Mouse (Mus musculus) spleen, postnatal 4 days (tissue): ENCODE results near the gene Armcx1.
"Not testable (repeated sequence)": the region's sequence is repeated elsewhere in the genome, so short reads cannot be mapped to it uniquely, and the experiment has no call there.

ENCODE experiments used
- DNase-seq, 2 experiments: peaks; one replicate each; pipeline ENCODE4 v3.0.0; 2022; ENCODE audit warnings: low spot score in 2 of 2

Armcx1 gene

GRCm38 (mm10) chrX:134717752-134718308, at the start of gene Armcx1:
Gene Armcx1, plus strand, starts transcription at chrX:134717963.
- DNase-seq: peak; percentile 12 to 56

DNA sequence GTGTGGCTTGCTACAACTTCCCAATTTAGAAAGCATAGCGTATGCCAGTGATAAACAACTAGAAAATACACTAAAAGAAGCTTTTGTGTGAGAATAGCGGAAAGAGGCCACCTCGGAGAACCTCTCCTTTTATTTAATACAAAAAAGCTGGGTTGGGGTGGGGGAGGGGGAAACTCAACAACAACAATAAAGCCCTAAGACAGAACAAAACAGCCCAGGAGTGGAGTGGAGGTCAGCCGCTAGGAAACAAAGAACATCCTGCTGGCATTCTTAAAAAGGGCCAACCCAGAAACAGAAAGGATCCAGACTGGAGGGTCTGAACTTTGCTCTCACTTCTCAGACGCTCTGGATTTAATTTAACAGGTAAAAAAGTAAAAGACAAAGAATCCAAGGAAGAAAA, 42.7 kb upstream of the Armcx1 start:
- no peak for DNase-seq

DNA sequence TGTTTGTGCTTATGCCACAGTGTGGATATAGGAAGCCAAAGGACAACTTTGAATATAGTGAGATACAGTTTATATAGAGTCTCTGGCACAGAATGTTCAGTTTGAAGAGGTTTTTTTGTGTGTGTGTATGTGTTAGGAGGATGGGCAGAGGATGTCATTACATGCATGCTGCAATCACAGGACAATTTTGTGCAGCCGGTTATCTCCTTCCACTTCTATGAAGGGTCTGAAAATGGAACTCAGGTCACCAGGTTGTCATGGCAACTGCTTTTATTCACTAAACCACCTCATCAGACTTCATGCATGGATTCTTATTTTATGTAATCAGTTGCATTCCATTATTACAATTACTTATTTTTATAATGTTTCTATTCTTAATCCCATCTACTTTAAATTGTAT, 41.8 kb upstream of the Armcx1 start:
- DNase-seq: no peak

- DNase-seq: no peak
Observed at GRCm38 (mm10) chrX:134684936-134685335, 32.8 kb upstream of the Armcx1 start.

DNA sequence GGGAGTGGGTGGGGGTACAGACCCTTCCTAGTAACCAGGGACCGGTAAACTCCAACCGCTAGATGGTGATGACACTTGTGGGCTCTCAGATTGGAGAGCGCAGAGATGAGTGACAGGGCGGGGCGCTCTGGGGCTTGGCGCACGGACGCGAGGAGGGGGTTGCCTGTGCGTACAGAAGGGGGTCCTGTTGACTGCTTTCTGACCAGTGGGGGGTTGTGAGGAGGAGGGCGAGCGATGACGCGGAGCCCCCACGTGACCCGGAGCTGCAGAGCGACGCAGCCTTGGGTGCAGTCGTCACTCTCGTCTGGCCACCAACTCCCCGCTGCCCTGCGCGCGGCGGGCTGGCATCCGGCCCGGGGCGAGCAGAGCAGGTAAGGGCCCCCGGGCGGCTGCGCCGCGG, 31.5 kb upstream of the Armcx1 start, which contains the start of gene Armcx4:
Gene Armcx4 (plus strand): TSS at position 253 of the 400 bp plus-strand sequence.
- peak in 1 of 2 experiments; percentile 13 for DNase-seq

DNA sequence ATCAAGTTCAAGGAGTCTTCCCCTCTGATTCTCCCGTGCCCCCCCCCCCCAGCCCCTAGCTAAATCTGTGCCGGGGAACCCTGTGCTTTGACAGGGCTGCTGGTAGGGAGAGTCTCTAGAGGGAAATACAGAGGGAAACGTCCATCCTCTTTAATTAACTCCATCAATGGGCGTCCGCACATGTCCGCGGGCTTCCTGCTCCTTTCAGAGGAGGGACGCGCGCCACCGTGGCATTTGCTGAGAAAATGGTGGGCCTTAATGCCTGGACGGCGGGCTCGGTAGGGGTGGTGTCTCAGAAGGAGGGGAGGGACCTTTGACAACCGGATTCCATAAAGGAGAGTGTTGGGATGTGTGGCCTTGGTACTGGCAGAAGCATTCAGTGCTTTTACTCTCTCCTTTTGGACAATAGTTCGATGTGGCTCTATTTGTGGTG, 31.0 kb upstream of the Armcx1 start:
- no peak for DNase-seq

GRCm38 (mm10) chrX:134689676-134690075, 28.1 kb upstream of the Armcx1 start:
- DNase-seq: no peak

- DNase-seq: peak in 1 of 2 experiments; percentile 49
Observed at GRCm38 (mm10) chrX:134690871-134691539, 26.8 kb upstream of the Armcx1 start.

- peak in 1 of 2 experiments; percentile 50 for DNase-seq
Observed at GRCm38 (mm10) chrX:134691540-134691935, 26.2 kb upstream of the Armcx1 start.

DNA sequence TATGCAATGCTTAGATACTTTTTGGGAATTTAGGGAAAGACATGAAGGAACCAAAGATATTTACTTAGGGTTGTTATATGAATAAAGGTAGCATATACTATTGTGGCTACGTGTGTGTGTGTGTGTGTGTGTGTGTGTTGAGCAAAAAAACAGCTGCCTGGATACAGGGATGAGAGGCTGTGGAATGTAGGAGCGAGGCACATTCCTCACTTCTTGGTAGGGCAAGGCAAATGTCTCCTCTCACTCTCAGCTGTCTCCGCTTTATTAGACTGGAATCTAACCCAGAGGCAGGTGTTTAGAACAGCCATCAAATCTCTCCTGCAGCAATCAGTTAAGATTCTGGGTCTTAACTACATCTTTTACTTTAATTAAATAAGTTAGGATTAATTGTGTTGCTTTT, 900 bp upstream of the Armcx1 start:
- no peak for DNase-seq

DNA sequence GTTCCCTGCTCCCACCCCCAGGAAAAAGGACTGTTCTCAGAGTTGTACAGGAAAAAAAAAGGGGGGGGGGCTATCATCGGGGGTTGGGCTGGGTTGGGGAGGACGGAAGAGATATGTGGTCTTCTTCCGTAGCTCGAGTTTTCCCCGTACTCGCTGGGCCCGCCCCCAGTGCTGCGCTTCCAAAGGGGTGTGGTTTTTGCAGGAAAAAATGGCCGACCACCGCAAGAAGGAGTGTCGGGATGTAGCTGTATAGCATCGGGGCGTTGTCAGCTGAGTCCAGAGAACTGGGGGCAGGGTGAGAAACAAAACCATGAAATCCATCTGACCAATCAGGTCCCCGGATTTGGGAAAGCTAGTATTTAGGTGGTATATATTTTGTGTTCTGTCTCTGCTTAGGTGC, 761 bp downstream of the Armcx1 start:
- peak; percentile 20 to 60 for DNase-seq

GRCm38 (mm10) chrX:134723762-134724161, 6.0 kb downstream of the Armcx1 start:
- DNase-seq: not testable (repeated sequence)

- no peak for DNase-seq
Observed at GRCm38 (mm10) chrX:134729778-134730177, 12.0 kb downstream of the Armcx1 start.

DNA sequence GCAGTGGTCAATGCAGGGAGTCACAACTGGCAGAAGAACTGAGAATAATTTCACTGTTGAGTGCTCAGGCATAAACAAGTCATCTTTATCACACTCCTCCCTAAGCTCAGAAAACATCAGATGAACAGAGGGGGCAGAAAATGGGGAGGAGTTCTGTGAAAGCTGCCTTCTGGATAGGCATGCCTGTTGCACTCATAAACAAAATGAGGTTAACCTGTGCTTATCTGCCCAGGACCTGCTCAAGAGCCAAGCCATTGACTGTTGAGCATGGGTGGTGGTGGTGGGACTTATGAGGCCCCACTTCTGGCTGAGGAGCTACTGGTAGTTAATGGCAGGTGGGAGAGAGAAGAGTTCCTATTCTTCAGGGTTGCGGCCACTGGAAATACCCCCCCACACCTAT, 20.0 kb downstream of the Armcx1 start:
- no peak for DNase-seq

- no peak for DNase-seq
Observed at GRCm38 (mm10) chrX:134739160-134739559, 21.4 kb downstream of the Armcx1 start.

GRCm38 (mm10) chrX:134741862-134742261, 24.1 kb downstream of the Armcx1 start:
- DNase-seq: no peak

GRCm38 (mm10) chrX:134746459-134746858, 28.7 kb downstream of the Armcx1 start:
- DNase-seq: peak in 1 of 2 experiments; percentile 13

GRCm38 (mm10) chrX:134750764-134751592, 33.2 kb downstream of the Armcx1 start, which contains the start of gene Armcx6:
Gene Armcx6, minus strand, starts transcription at chrX:134751417.
- DNase-seq: peak; percentile 45 to 68

DNA sequence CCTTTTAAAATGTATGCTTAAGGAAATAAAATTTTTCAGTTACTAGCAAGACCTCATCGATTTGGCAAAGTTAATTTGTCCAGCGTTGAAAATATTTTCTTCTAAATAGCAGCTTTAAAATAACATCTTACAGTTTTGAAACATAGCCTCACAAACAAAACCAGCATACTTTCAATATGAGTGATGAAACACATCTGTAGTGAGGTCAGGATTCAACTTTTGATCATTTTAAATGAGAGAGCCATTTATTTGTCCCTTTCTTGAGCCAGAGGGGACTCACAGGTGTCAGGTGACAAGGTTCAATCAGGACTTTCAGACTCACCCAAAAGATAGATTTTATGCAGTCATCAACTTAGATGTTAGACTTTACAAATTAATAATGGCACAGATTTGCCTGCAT, 34.1 kb downstream of the Armcx1 start:
- DNase-seq: no peak

- no peak for DNase-seq
Observed at GRCm38 (mm10) chrX:134752584-134752983, 34.8 kb downstream of the Armcx1 start.

GRCm38 (mm10) chrX:134756434-134757292, 38.9 kb downstream of the Armcx1 start, which contains the start of gene Armcx3:
Gene Armcx3, plus strand, starts transcription at chrX:134756595.
- DNase-seq: peak in 1 of 2 experiments; percentile 33
